Mouse (Mus musculus) brain, embryonic 14.5 days (tissue): ENCODE results near the gene Rundc3b.

ENCODE experiments used
- CTCF ChIP-seq: fragments of 200-500 bp; IDR thresholded peaks from 2 replicates; pipeline ENCODE4 v1.5.1; 2012; ENCODE audit warnings: inconsistent platforms, mild to moderate bottlenecking, moderate library complexity, borderline replicate concordance; ENCODE audit not compliant: insufficient read depth, insufficient read length; ENCODE audit errors: extremely low read depth
- POLR2A ChIP-seq: fragments of 200-500 bp; IDR thresholded peaks from 2 replicates; pipeline ENCODE4 v1.6.1; 2012; ENCODE audit warnings: mild to moderate bottlenecking, inconsistent platforms, borderline replicate concordance; ENCODE audit not compliant: poor library complexity, insufficient read depth, insufficient read length, severe bottlenecking; ENCODE audit errors: extremely low read depth

DNA sequence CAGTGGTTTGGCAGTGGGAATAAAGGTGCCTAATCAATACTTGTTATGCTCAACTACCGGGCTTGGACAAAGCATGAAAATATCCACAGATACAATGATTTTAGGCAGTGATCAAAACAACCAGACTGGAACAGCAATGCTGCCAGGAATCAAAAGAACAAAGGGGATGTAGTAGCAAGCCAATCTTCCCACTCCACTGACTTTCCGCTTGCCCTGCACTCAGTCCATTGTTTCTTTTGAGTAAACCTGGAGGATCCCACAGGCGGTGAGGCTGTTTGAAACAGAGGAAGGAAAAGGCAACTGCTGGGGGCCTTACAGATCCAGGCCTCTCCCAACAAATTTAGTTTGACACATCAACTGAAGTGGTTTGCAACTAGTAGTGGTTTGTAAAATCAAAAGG is 51.6 kb downstream of the Rundc3b start:
- TF ChIP-seq POLR2A (no peak), CTCF (no peak)
